24 mouse cellular contexts compared by ENCODE assay signal in genomic region chr13:91940113-91940512, GRCm38 (mm10).
A peak's percentile ranks its signal among the peaks of the same experiment; 100 is the strongest.
DNase-seq lines count a peak whose midpoint lies in the region; ATAC-seq and TF ChIP-seq lines count a peak whose summit lies in the region.
"Had no signal": no experiment of that assay in that cellular context is flagged by ENCODE, and none has a peak within 500 bp of the region (broad histone marks: within the 10 kb centered on the region; RNA-seq: fewer than 3 reads in every experiment).

No protein-coding gene starts in this region.

- ATAC-seq in forebrain, embryonic 15.5 days (replicated peaks), result peak; percentile 78
- peak; percentile 84 for ATAC-seq in forebrain, embryonic 16.5 days
- peak; percentile 74 for ATAC-seq in midbrain, postnatal 0 days (ENCODE audit: low FRiP score)
- ATAC-seq: activated CD4-positive, CD25-positive, alpha-beta regulatory T cell, adult 4 months had no signal

- H3K36me3 ChIP-seq in forebrain, embryonic 15.5 days, result no peaks in the 10 kb centered on the region
- H3K36me3 ChIP-seq in forebrain, embryonic 10.5 days (replicated peaks), result no peaks in the 10 kb centered on the region
- H3K36me3 ChIP-seq in forebrain, embryonic 16.5 days (ENCODE audit: control insufficient read depth, insufficient read depth), result no peaks in the 10 kb centered on the region
- H3K36me3 ChIP-seq in midbrain, postnatal 0 days (ENCODE audit: insufficient read depth, low read length), result no peaks in the 10 kb centered on the region
- H3K36me3 ChIP-seq: embryonic facial prominence, embryonic 10.5 days; G1E; neural tube, embryonic 13.5 days had no signal

- H3K4me1 ChIP-seq in forebrain, embryonic 15.5 days, result no peaks in the 10 kb centered on the region; the same call in 1 of the 2 replicates
- no peaks in the 10 kb centered on the region for H3K4me1 ChIP-seq in forebrain, embryonic 10.5 days
- no peaks in the 10 kb centered on the region for H3K4me1 ChIP-seq in forebrain, embryonic 16.5 days (replicated peaks; ENCODE audit: control insufficient read depth, insufficient read depth, low read length)
- no peaks in the 10 kb centered on the region for H3K4me1 ChIP-seq in midbrain, postnatal 0 days (ENCODE audit: insufficient read depth, low read length)
- H3K4me1 ChIP-seq: neural tube, embryonic 13.5 days had no signal

- no peak overlapping the region for H3K9ac ChIP-seq in forebrain, embryonic 15.5 days (replicated peaks)
- no peak overlapping the region for H3K9ac ChIP-seq in forebrain, embryonic 16.5 days (replicated peaks; ENCODE audit: low read depth, low read length)
- no peak overlapping the region for H3K9ac ChIP-seq in midbrain, postnatal 0 days (replicated peaks; ENCODE audit: low read length, poor library complexity, severe bottlenecking)
- H3K9ac ChIP-seq: neural tube, embryonic 13.5 days had no signal

- H3K27me3 ChIP-seq in forebrain, embryonic 15.5 days, result no peaks in the 10 kb centered on the region
- H3K27me3 ChIP-seq in forebrain, embryonic 10.5 days (ENCODE audit: poor library complexity, severe bottlenecking), result no peaks in the 10 kb centered on the region
- H3K27me3 ChIP-seq in forebrain, embryonic 16.5 days (replicated peaks; ENCODE audit: control insufficient read depth, insufficient read depth, low read length), result no peaks in the 10 kb centered on the region
- no peaks in the 10 kb centered on the region for H3K27me3 ChIP-seq in midbrain, postnatal 0 days (ENCODE audit: insufficient read depth, low read length)
- H3K27me3 ChIP-seq: neural tube, embryonic 13.5 days had no signal

- DNase-seq in forebrain, embryonic 10.5 days (ENCODE audit: extremely low spot score, low spot score), result no peak
- no peak for DNase-seq in left cerebral cortex, adult 2 months (ENCODE audit: extremely low spot score in 1 of 2, low spot score in 2 of 2)
- DNase-seq in left cerebral cortex, adult 9 months (ENCODE audit: low spot score in 2 of 2), result no peak
- DNase-seq in midbrain, postnatal 0 days (ENCODE audit: low spot score), result peak; percentile 9
- no peak for DNase-seq in frontal cortex, postnatal 14 days (ENCODE audit: low spot score in 2 of 2)
- no peak for DNase-seq in adipocyte (ENCODE audit: low spot score)
- DNase-seq: adrenal gland, postnatal 25 days; cerebellum, adult 2 months; gastrocnemius, postnatal 10 days; heart, adult 2 months; kidney, adult 2 months; kidney, postnatal 10 days; lung, adult 18-20 months; lung, postnatal 14 days; right cerebral cortex, postnatal 14 days; spleen, adult 18-20 months; thymus, adult 18-20 months had no signal

- H3K4me2 ChIP-seq in forebrain, embryonic 15.5 days (replicated peaks), result no peak overlapping the region
- no peak overlapping the region for H3K4me2 ChIP-seq in forebrain, embryonic 16.5 days (ENCODE audit: low read length)
- H3K4me2 ChIP-seq in midbrain, postnatal 0 days (ENCODE audit: low read depth, low read length, poor library complexity, severe bottlenecking), result no peak overlapping the region
- H3K4me2 ChIP-seq: liver, embryonic 11.5 days; neural tube, embryonic 13.5 days had no signal

- intact Hi-C loops in left cerebral cortex, adult 2 months (cut with DNase I), result no loop called here

- no peak overlapping the region for H3K4me3 ChIP-seq in forebrain, embryonic 15.5 days
- no peak overlapping the region for H3K4me3 ChIP-seq in forebrain, embryonic 10.5 days
- H3K4me3 ChIP-seq in left cerebral cortex, adult 2 months, result no peak overlapping the region
- no peak overlapping the region for H3K4me3 ChIP-seq in forebrain, embryonic 16.5 days (replicated peaks; ENCODE audit: low read length)
- no peak overlapping the region for H3K4me3 ChIP-seq in midbrain, postnatal 0 days (ENCODE audit: low read depth, low read length)
- H3K4me3 ChIP-seq: embryonic facial prominence, embryonic 10.5 days; heart, adult 2 months; neural tube, embryonic 13.5 days had no signal

- 77% methylated on average over 9 of the region's 9 CpGs for WGBS in forebrain, embryonic 15.5 days
- 89% methylated on average over 9 of the region's 9 CpGs for WGBS in forebrain, embryonic 10.5 days
- WGBS in forebrain, embryonic 16.5 days, result 82% methylated on average over 9 of the region's 9 CpGs
- WGBS in midbrain, postnatal 0 days, result 77% methylated on average over 9 of the region's 9 CpGs

- H3K27ac ChIP-seq in forebrain, embryonic 15.5 days (replicated peaks), result 0 out of 2 replicates have a peak overlapping the region, but pooled peaks have one; percentile 0
- H3K27ac ChIP-seq in forebrain, embryonic 10.5 days, result no peak overlapping the region
- peak overlapping the region; percentile 21; the same call in 1 of the 2 replicates for H3K27ac ChIP-seq in left cerebral cortex, adult 2 months
- H3K27ac ChIP-seq in forebrain, embryonic 16.5 days (ENCODE audit: low read length), result no peak overlapping the region
- H3K27ac ChIP-seq in midbrain, postnatal 0 days (ENCODE audit: low read depth, low read length), result no peak overlapping the region
- H3K27ac ChIP-seq: embryonic facial prominence, embryonic 10.5 days; heart, adult 2 months; neural tube, embryonic 13.5 days had no signal

- H3K9me3 ChIP-seq in forebrain, embryonic 15.5 days, result no peaks in the 10 kb centered on the region
- no peaks in the 10 kb centered on the region for H3K9me3 ChIP-seq in forebrain, embryonic 10.5 days
- no peaks in the 10 kb centered on the region for H3K9me3 ChIP-seq in forebrain, embryonic 16.5 days (ENCODE audit: control insufficient read depth, low read length)
- H3K9me3 ChIP-seq in midbrain, postnatal 0 days (ENCODE audit: low read length), result no peaks in the 10 kb centered on the region
- H3K9me3 ChIP-seq: embryonic facial prominence, embryonic 10.5 days; G1E; neural tube, embryonic 13.5 days had no signal

- TF ChIP-seq CTCF in left cerebral cortex, adult 2 months (IDR thresholded peaks at IDR 0.05), result no peak; the same call in 1 of the 2 replicates
- TF ChIP-seq CTCF in midbrain, postnatal 0 days (IDR thresholded peaks at IDR 0.05), result no peak

Comparison
In these comparisons a context has a peak if more than half of its experiments do, and no peak if none do; other contexts are left out.
1. H3K27ac ChIP-seq: peak in forebrain, embryonic 15.5 days (single experiment) and left cerebral cortex, adult 2 months (single experiment); none in forebrain, embryonic 10.5 days (single experiment), forebrain, embryonic 16.5 days (single experiment) and midbrain, postnatal 0 days (single experiment).
2. Peak in every context shown above with its lines, with median percentiles within 50 percentile points of each other: ATAC-seq.